Mouse (Mus musculus): ENCODE data around the gene Gm14214.

Gene Gm14214

GRCm38 (mm10) chr2:154729737-154730136 lies 40.1 kb downstream of the Gm14214 start:
- no peak for DNase-seq

- no peak for DNase-seq
Measured at GRCm38 (mm10) chr2:154723473-154723872, 46.4 kb downstream of the Gm14214 start.

GRCm38 (mm10) chr2:154720315-154720714 lies 49.5 kb downstream of the Gm14214 start:
- no peak for DNase-seq
